Mouse (Mus musculus): ENCODE measurements at regions not wholly inside any gene's neighbourhood (a gene's known extent, or its start where the extent isn't known, plus 50 kb on each side); places are given as distances from the start of the nearest gene placed in this dataset.
"Not testable (repeated sequence)": the region's sequence is repeated elsewhere in the genome, so short reads cannot be mapped to it uniquely, and the experiment has no call there.

GRCm38 (mm10) chr15:90882349-90882748 is 167.4 kb downstream of the Kif21a start:
- H3K27me3 ChIP-seq; H3K36me3 ChIP-seq; ATAC-seq (ENCODE audit: insufficient number of reproducible peaks, low FRiP score, low TSS enrichment, low read depth); H3K4me3 ChIP-seq; H3K9ac ChIP-seq; H3K27ac ChIP-seq; H3K4me1 ChIP-seq; H3K9me3 ChIP-seq; H3K4me2 ChIP-seq: not testable (repeated sequence)
- WGBS = 94% methylated on average over 19 of the region's 19 CpGs

- Histone ChIP-seq H3K9me3 (no peaks in the 10 kb centered on the region), H3K27me3 (no peaks in the 10 kb centered on the region), H3K4me2 (no peak overlapping the region), H3K4me1 (no peaks in the 10 kb centered on the region), H3K9ac (no peak overlapping the region), H3K4me3 (no peak overlapping the region), H3K36me3 (no peaks in the 10 kb centered on the region), H3K27ac (no peak overlapping the region)
- 58% methylated on average over 2 of the region's 2 CpGs for WGBS
- no peak for ATAC-seq (ENCODE audit: insufficient number of reproducible peaks, low FRiP score, low TSS enrichment, low read depth)
Measured at GRCm38 (mm10) chr15:90869452-90869851, 180.3 kb downstream of the Kif21a start.

GRCm38 (mm10) chr15:90853763-90854162 is 174.5 kb upstream of the Cpne8 start:
- H3K4me2 ChIP-seq; H3K27ac ChIP-seq; H3K4me3 ChIP-seq; H3K9ac ChIP-seq; H3K4me1 ChIP-seq; H3K27me3 ChIP-seq; H3K9me3 ChIP-seq; H3K36me3 ChIP-seq; ATAC-seq (ENCODE audit: insufficient number of reproducible peaks, low FRiP score, low TSS enrichment, low read depth): not testable (repeated sequence)
- WGBS = 92% methylated on average over 1 of the region's 4 CpGs

GRCm38 (mm10) chr15:90851991-90852390 is 172.8 kb upstream of the Cpne8 start:
- Histone ChIP-seq H3K36me3 (no peaks in the 10 kb centered on the region), H3K27me3 (no peaks in the 10 kb centered on the region), H3K9ac (no peak overlapping the region), H3K4me3 (no peak overlapping the region), H3K9me3 (no peaks in the 10 kb centered on the region), H3K4me2 (no peak overlapping the region), H3K4me1 (no peaks in the 10 kb centered on the region), H3K27ac (no peak overlapping the region)
- 84% methylated on average over 2 of the region's 2 CpGs for WGBS
- ATAC-seq (ENCODE audit: insufficient number of reproducible peaks, low FRiP score, low TSS enrichment, low read depth) = no peak

- no peak overlapping the region for H3K4me2 ChIP-seq
- H3K27ac ChIP-seq = no peak overlapping the region
- H3K4me3 ChIP-seq = no peak overlapping the region
- 23% methylated on average over 5 of the region's 5 CpGs for WGBS
- H3K27me3 ChIP-seq = no peaks in the 10 kb centered on the region
- no peak overlapping the region for H3K9ac ChIP-seq
- ATAC-seq (ENCODE audit: insufficient number of reproducible peaks, low FRiP score, low TSS enrichment, low read depth) = no peak
- no peaks in the 10 kb centered on the region for H3K4me1 ChIP-seq
- no peaks in the 10 kb centered on the region for H3K36me3 ChIP-seq
- no peaks in the 10 kb centered on the region for H3K9me3 ChIP-seq
Measured at GRCm38 (mm10) chr15:90841471-90841870, 162.2 kb upstream of the Cpne8 start.

GRCm38 (mm10) chr15:90835586-90835985 is 156.4 kb upstream of the Cpne8 start:
- H3K4me3 ChIP-seq = no peak overlapping the region
- ATAC-seq (ENCODE audit: insufficient number of reproducible peaks, low FRiP score, low TSS enrichment, low read depth) = no peak
- 58% methylated on average over 7 of the region's 7 CpGs for WGBS
- H3K4me1 ChIP-seq = no peaks in the 10 kb centered on the region
- no peaks in the 10 kb centered on the region for H3K9me3 ChIP-seq
- no peak overlapping the region for H3K9ac ChIP-seq
- H3K36me3 ChIP-seq = no peaks in the 10 kb centered on the region
- no peak overlapping the region for H3K4me2 ChIP-seq
- no peaks in the 10 kb centered on the region for H3K27me3 ChIP-seq
- H3K27ac ChIP-seq = no peak overlapping the region

GRCm38 (mm10) chr15:90827816-90828215 is 148.6 kb upstream of the Cpne8 start:
- Histone ChIP-seq H3K4me1 (no peaks in the 10 kb centered on the region), H3K4me2 (no peak overlapping the region), H3K36me3 (no peaks in the 10 kb centered on the region), H3K4me3 (no peak overlapping the region), H3K27me3 (no peaks in the 10 kb centered on the region), H3K9ac (no peak overlapping the region), H3K27ac (no peak overlapping the region), H3K9me3 (no peaks in the 10 kb centered on the region)
- 23% methylated on average over 4 of the region's 4 CpGs for WGBS
- no peak for ATAC-seq (ENCODE audit: insufficient number of reproducible peaks, low FRiP score, low TSS enrichment, low read depth)

GRCm38 (mm10) chr15:90822306-90822705 is 143.1 kb upstream of the Cpne8 start:
- H3K9ac ChIP-seq = no peak overlapping the region
- H3K9me3 ChIP-seq = no peaks in the 10 kb centered on the region
- WGBS = 76% methylated on average over 6 of the region's 6 CpGs
- no peak overlapping the region for H3K27ac ChIP-seq
- H3K4me1 ChIP-seq = no peaks in the 10 kb centered on the region
- no peak for ATAC-seq (ENCODE audit: insufficient number of reproducible peaks, low FRiP score, low TSS enrichment, low read depth)
- H3K36me3 ChIP-seq = no peaks in the 10 kb centered on the region
- no peaks in the 10 kb centered on the region for H3K27me3 ChIP-seq
- no peak overlapping the region for H3K4me3 ChIP-seq
- H3K4me2 ChIP-seq = no peak overlapping the region

GRCm38 (mm10) chr15:90819949-90820655 is 140.9 kb upstream of the Cpne8 start:
- H3K4me3 ChIP-seq = no peak overlapping the region
- no peak overlapping the region for H3K9ac ChIP-seq
- no peaks in the 10 kb centered on the region for H3K36me3 ChIP-seq
- H3K9me3 ChIP-seq = no peaks in the 10 kb centered on the region
- H3K27ac ChIP-seq = no peak overlapping the region
- no peak for ATAC-seq (ENCODE audit: insufficient number of reproducible peaks, low FRiP score, low TSS enrichment, low read depth)
- WGBS = 78% methylated on average over 14 of the region's 14 CpGs
- H3K4me1 ChIP-seq = no peaks in the 10 kb centered on the region
- H3K27me3 ChIP-seq = no peaks in the 10 kb centered on the region
- no peak overlapping the region for H3K4me2 ChIP-seq

GRCm38 (mm10) chr15:90818161-90818560 is 138.9 kb upstream of the Cpne8 start:
- no peak overlapping the region for H3K4me3 ChIP-seq
- H3K36me3 ChIP-seq = no peaks in the 10 kb centered on the region
- no peak for ATAC-seq (ENCODE audit: insufficient number of reproducible peaks, low FRiP score, low TSS enrichment, low read depth)
- H3K4me2 ChIP-seq = no peak overlapping the region
- no peak overlapping the region for H3K9ac ChIP-seq
- no peaks in the 10 kb centered on the region for H3K9me3 ChIP-seq
- H3K4me1 ChIP-seq = peaks cover 4% of the 10 kb centered on the region
- H3K27ac ChIP-seq = no peak overlapping the region
- no peaks in the 10 kb centered on the region for H3K27me3 ChIP-seq
- 81% methylated on average over 4 of the region's 4 CpGs for WGBS

- 34% methylated on average over 5 of the region's 5 CpGs for WGBS
- Histone ChIP-seq H3K4me1 (peaks cover 4% of the 10 kb centered on the region), H3K4me3 (no peak overlapping the region), H3K27me3 (no peaks in the 10 kb centered on the region), H3K36me3 (no peaks in the 10 kb centered on the region), H3K9ac (no peak overlapping the region), H3K27ac (no peak overlapping the region), H3K9me3 (no peaks in the 10 kb centered on the region), H3K4me2 (peak overlapping the region; percentile 14; the same call in 1 of the 2 replicates)
- ATAC-seq (ENCODE audit: insufficient number of reproducible peaks, low FRiP score, low TSS enrichment, low read depth) = no peak
Measured at GRCm38 (mm10) chr15:90813907-90814306, 134.7 kb upstream of the Cpne8 start.

GRCm38 (mm10) chr15:90810341-90810740 is 131.1 kb upstream of the Cpne8 start:
- Histone ChIP-seq H3K4me1 (peaks cover 4% of the 10 kb centered on the region), H3K9me3 (no peaks in the 10 kb centered on the region), H3K4me3 (no peak overlapping the region), H3K4me2 (no peak overlapping the region), H3K27ac (no peak overlapping the region), H3K36me3 (no peaks in the 10 kb centered on the region), H3K27me3 (no peaks in the 10 kb centered on the region), H3K9ac (no peak overlapping the region)
- ATAC-seq (ENCODE audit: insufficient number of reproducible peaks, low FRiP score, low TSS enrichment, low read depth) = no peak
- 43% methylated on average over 3 of the region's 3 CpGs for WGBS

- Histone ChIP-seq H3K4me1 (no peaks in the 10 kb centered on the region; the same call in 1 of the 2 replicates), H3K4me2 (no peak overlapping the region), H3K27me3 (no peaks in the 10 kb centered on the region), H3K27ac (no peak overlapping the region), H3K4me3 (no peak overlapping the region), H3K36me3 (no peaks in the 10 kb centered on the region), H3K9ac (no peak overlapping the region), H3K9me3 (no peaks in the 10 kb centered on the region)
- WGBS = 73% methylated on average over 6 of the region's 6 CpGs
- ATAC-seq (ENCODE audit: insufficient number of reproducible peaks, low FRiP score, low TSS enrichment, low read depth) = no peak
Measured at GRCm38 (mm10) chr15:90808236-90808635, 129.0 kb upstream of the Cpne8 start.
